7 mouse cellular contexts compared by ENCODE assay signal in genomic region chr11:101395110-101395509, GRCm38 (mm10). TPM values are rescaled to one million over a fixed set of nuclear protein-coding genes. Genes with fewer than 3 reads are reported as not detected.
A peak's percentile ranks its signal among the peaks of the same experiment; 100 is the strongest.
DNase-seq lines count a peak whose midpoint lies in the region; ATAC-seq and TF ChIP-seq lines count a peak whose summit lies in the region.

No protein-coding gene starts in this region.

- no peak overlapping the region for H3K27ac ChIP-seq in MEL (ENCODE audit: control insufficient read depth, low read depth, low read length)
- no peak overlapping the region for H3K27ac ChIP-seq in embryonic facial prominence, embryonic 13.5 days
- H3K27ac ChIP-seq in heart, embryonic 11.5 days (ENCODE audit: low read depth, low read length) = no peak overlapping the region
- H3K27ac ChIP-seq in lung, embryonic 14.5 days (ENCODE audit: low read depth) = no peak overlapping the region

- no peak overlapping the region for H3K9ac ChIP-seq in MEL (ENCODE audit: control insufficient read depth, low read depth, low read length, poor library complexity, severe bottlenecking)
- H3K9ac ChIP-seq in embryonic facial prominence, embryonic 13.5 days = 0 out of 2 replicates have a peak overlapping the region, but pooled peaks have one; percentile 54
- H3K9ac ChIP-seq in heart, embryonic 11.5 days (ENCODE audit: low read depth, low read length) = no peak overlapping the region
- no peak overlapping the region for H3K9ac ChIP-seq in lung, embryonic 14.5 days

- TF ChIP-seq RAD21 in MEL (IDR thresholded peaks at IDR 0.05; ENCODE audit: low read depth, low read length) = peak; percentile 96

- no peak for TF ChIP-seq EP300 in MEL (IDR thresholded peaks at IDR 0.05; ENCODE audit: low read depth in 1 of 2, low read length in 2 of 2)

- TF ChIP-seq POLR2A in MEL (IDR thresholded peaks at IDR 0.05; ENCODE audit: control insufficient read depth in 1 of 2, insufficient read depth in 1 of 2, low read depth in 1 of 2, low read length in 2 of 2, poor library complexity in 1 of 2) = no peak

- no peaks in the 10 kb centered on the region for H3K9me3 ChIP-seq in MEL (replicated peaks; ENCODE audit: insufficient read depth, low read length)
- H3K9me3 ChIP-seq in embryonic facial prominence, embryonic 13.5 days = no peaks in the 10 kb centered on the region
- H3K9me3 ChIP-seq in heart, embryonic 11.5 days (replicated peaks; ENCODE audit: control insufficient read depth, low read length) = no peaks in the 10 kb centered on the region
- no peaks in the 10 kb centered on the region for H3K9me3 ChIP-seq in lung, embryonic 14.5 days (ENCODE audit: low read depth, low read length)

- DNase-seq in MEL (ENCODE audit: low read depth, low spot score) = peak; percentile 86
- peak; percentile 89 for DNase-seq in adrenal gland, postnatal 14 days
- DNase-seq in kidney, postnatal 36 days = peak; percentile 89 to 90
- peak; percentile 93 for DNase-seq in lung, embryonic 14.5 days
- peak; percentile 44 to 47 for DNase-seq in right cerebral cortex, postnatal 36 days (ENCODE audit: low spot score in 2 of 2)

- no peaks in the 10 kb centered on the region for H3K36me3 ChIP-seq in MEL (ENCODE audit: control insufficient read depth in 1 of 2, insufficient read depth in 2 of 2, low read length in 2 of 2)
- no peaks in the 10 kb centered on the region for H3K36me3 ChIP-seq in embryonic facial prominence, embryonic 13.5 days
- H3K36me3 ChIP-seq in heart, embryonic 11.5 days (ENCODE audit: control insufficient read depth, insufficient read depth, low read length) = no peaks in the 10 kb centered on the region
- no peaks in the 10 kb centered on the region for H3K36me3 ChIP-seq in lung, embryonic 14.5 days (ENCODE audit: insufficient read depth)

- H3K4me1 ChIP-seq in MEL (ENCODE audit: control insufficient read depth in 1 of 2, insufficient read depth in 2 of 2, low read length in 2 of 2) = no peaks in the 10 kb centered on the region
- H3K4me1 ChIP-seq in embryonic facial prominence, embryonic 13.5 days = no peaks in the 10 kb centered on the region
- H3K4me1 ChIP-seq in heart, embryonic 11.5 days (ENCODE audit: control insufficient read depth, insufficient read depth, low read length) = no peaks in the 10 kb centered on the region
- H3K4me1 ChIP-seq in lung, embryonic 14.5 days (ENCODE audit: insufficient read depth) = no peaks in the 10 kb centered on the region

- 4% methylated on average over 8 of the region's 8 CpGs for WGBS in embryonic facial prominence, embryonic 13.5 days
- WGBS in heart, embryonic 11.5 days (ENCODE audit: insufficient replicate concordance) = 7% methylated on average over 8 of the region's 8 CpGs
- WGBS in lung, embryonic 14.5 days = 3% methylated on average over 8 of the region's 8 CpGs

- peak; percentile 76 to 96 (median 86) for TF ChIP-seq CTCF in MEL (IDR thresholded peaks at IDR 0.05 in 2 of 3, conservative IDR thresholded peaks at IDR 0.05 in 1 of 3; ENCODE audit: control insufficient read depth in 1 of 3, insufficient read depth in 1 of 3, low read depth in 2 of 3, low read length in 3 of 3, poor library complexity in 1 of 3, severe bottlenecking in 1 of 3)
- TF ChIP-seq CTCF in lung, embryonic 14.5 days (IDR thresholded peaks at IDR 0.05; ENCODE audit: low read depth) = peak; percentile 94

- no peaks in the 10 kb centered on the region; a peak in 3 of 4 replicates for H3K27me3 ChIP-seq in MEL (ENCODE audit: control insufficient read depth in 1 of 2, insufficient read depth in 2 of 2, low read length in 2 of 2)
- H3K27me3 ChIP-seq in embryonic facial prominence, embryonic 13.5 days = no peaks in the 10 kb centered on the region
- no peaks in the 10 kb centered on the region for H3K27me3 ChIP-seq in heart, embryonic 11.5 days (ENCODE audit: control insufficient read depth, insufficient read depth, low read length)
- H3K27me3 ChIP-seq in lung, embryonic 14.5 days (ENCODE audit: insufficient read depth, low read length) = no peaks in the 10 kb centered on the region

- H3K4me2 ChIP-seq in embryonic facial prominence, embryonic 13.5 days = no peak overlapping the region
- peak overlapping the region; percentile 16; the same call in 1 of the 2 replicates for H3K4me2 ChIP-seq in heart, embryonic 11.5 days
- no peak overlapping the region for H3K4me2 ChIP-seq in lung, embryonic 14.5 days

- ATAC-seq in embryonic facial prominence, embryonic 13.5 days (ENCODE audit: insufficient number of reproducible peaks, insufficient read depth, low FRiP score, low TSS enrichment, low read depth) = no peak
- no peak for ATAC-seq in heart, embryonic 11.5 days (replicated peaks; ENCODE audit: insufficient number of reproducible peaks, low FRiP score, low TSS enrichment)
- ATAC-seq in lung, embryonic 14.5 days (ENCODE audit: insufficient read depth) = peak; percentile 66; the same call in 1 of the 2 replicates

- no peak overlapping the region for H3K4me3 ChIP-seq in MEL (ENCODE audit: control insufficient read depth in 1 of 2, insufficient read depth in 1 of 2, low read depth in 2 of 2, low read length in 2 of 2)
- no peak overlapping the region for H3K4me3 ChIP-seq in embryonic facial prominence, embryonic 13.5 days
- H3K4me3 ChIP-seq in heart, embryonic 11.5 days (ENCODE audit: low read depth, low read length) = no peak overlapping the region
- no peak overlapping the region for H3K4me3 ChIP-seq in lung, embryonic 14.5 days (ENCODE audit: low read depth, low read length)

- no peaks in the 10 kb centered on the region for H3K79me2 ChIP-seq in MEL (ENCODE audit: control insufficient read depth, insufficient read depth, low read length, poor library complexity)

TF ChIP-seq in MEL, 35 proteins besides CTCF, POLR2A, EP300 and RAD21 (continues in another document):
- TF ChIP-seq HCFC1 (IDR thresholded peaks at IDR 0.05; ENCODE audit: low read depth, low read length) = 0 out of 2 replicates have a peak, but pooled peaks have one; percentile 26
- TF ChIP-seq ETS1 (IDR thresholded peaks at IDR 0.05; ENCODE audit: low read depth, low read length) = no peak
- TF ChIP-seq NRF1 (IDR thresholded peaks at IDR 0.05; ENCODE audit: insufficient read depth, low read depth, low read length, poor library complexity, severe bottlenecking) = no peak
- TF ChIP-seq MXI1 (IDR thresholded peaks at IDR 0.05; ENCODE audit: low read depth, low read length) = peak; percentile 35; the same call in 1 of the 2 replicates
- TF ChIP-seq NELFE (IDR thresholded peaks at IDR 0.05; ENCODE audit: low read depth, low read length) = no peak
- TF ChIP-seq RCOR1 (IDR thresholded peaks at IDR 0.05; ENCODE audit: low read depth, low read length) = no peak
- no peak for TF ChIP-seq KAT2A (conservative IDR thresholded peaks at IDR 0.05; ENCODE audit: low read depth, low read length)
- no peak for TF ChIP-seq ZNF384 (IDR thresholded peaks at IDR 0.05; ENCODE audit: low read depth, low read length)
- TF ChIP-seq SMC3 (IDR thresholded peaks at IDR 0.05; ENCODE audit: low read depth, low read length) = peak; percentile 96

RNA-seq across cellular contexts. Expression of gene Aarsd1, which starts 22.3 kb away (rescaled TPM):
- 133 TPM in 2 replicates for total RNA-seq in MEL (2012; rRNA removed)
- polyA plus RNA-seq in MEL (2012; ENCODE audit: insufficient read depth in 1 of 2, insufficient read length in 2 of 2, low read depth in 1 of 2, low replicate concordance in 2 of 2, missing spikeins in 1 of 2) = 100 to 1,000 TPM in 1 of 2 experiments, 10 to 100 TPM in 1; 80.5 to 371 TPM
- total RNA-seq in adrenal gland, postnatal 14 days (2021) = 41.9 and 44.8 TPM in 2 replicates
- 73.9 and 88.6 TPM in 2 replicates for polyA plus RNA-seq in embryonic facial prominence, embryonic 13.5 days (2015; fragmentation: Nextera tagmentation; extraction: Ambion mirVana)
- polyA plus RNA-seq in heart, embryonic 11.5 days (2014; fragmentation: Nextera tagmentation; extraction: Ambion mirVana) = 49.7 and 52.3 TPM in 2 replicates
- 85.4 and 93.3 TPM in 2 replicates for polyA plus RNA-seq in lung, embryonic 14.5 days (2014; fragmentation: Nextera tagmentation; extraction: Ambion mirVana)

RNA-seq across cellular contexts. Expression of gene G6pc, which starts 27.7 kb away (rescaled TPM):
- not detected in 2 replicates for total RNA-seq in MEL (2012; rRNA removed)
- not detected for polyA plus RNA-seq in MEL (2012; ENCODE audit: insufficient read depth in 1 of 2, insufficient read length in 2 of 2, low read depth in 1 of 2, low replicate concordance in 2 of 2, missing spikeins in 1 of 2)
- 8.4 and 26.4 TPM in 2 replicates for total RNA-seq in adrenal gland, postnatal 14 days (2021)
- not detected in 2 replicates for polyA plus RNA-seq in embryonic facial prominence, embryonic 13.5 days (2015; fragmentation: Nextera tagmentation; extraction: Ambion mirVana)
- polyA plus RNA-seq in heart, embryonic 11.5 days (2014; fragmentation: Nextera tagmentation; extraction: Ambion mirVana) = not detected in 2 replicates
- not detected in 2 replicates for polyA plus RNA-seq in lung, embryonic 14.5 days (2014; fragmentation: Nextera tagmentation; extraction: Ambion mirVana)

RNA-seq across cellular contexts. Expression of gene Gm27029, which starts 29.5 kb away (rescaled TPM):
- 6.8 and 7.4 TPM in 2 replicates for total RNA-seq in MEL (2012; rRNA removed)
- 1 to 10 TPM in 1 of 2 experiments, not detected in 1; 4.2 TPM for polyA plus RNA-seq in MEL (2012; ENCODE audit: insufficient read depth in 1 of 2, insufficient read length in 2 of 2, low read depth in 1 of 2, low replicate concordance in 2 of 2, missing spikeins in 1 of 2)
- total RNA-seq in adrenal gland, postnatal 14 days (2021) = 3.9 and 6.0 TPM in 2 replicates
- 9.7 and 10.4 TPM in 2 replicates for polyA plus RNA-seq in embryonic facial prominence, embryonic 13.5 days (2015; fragmentation: Nextera tagmentation; extraction: Ambion mirVana)
- 17.5 and 18.7 TPM in 2 replicates for polyA plus RNA-seq in heart, embryonic 11.5 days (2014; fragmentation: Nextera tagmentation; extraction: Ambion mirVana)
- polyA plus RNA-seq in lung, embryonic 14.5 days (2014; fragmentation: Nextera tagmentation; extraction: Ambion mirVana) = 11.0 and 12.2 TPM in 2 replicates

RNA-seq across cellular contexts. Expression of gene Rundc1, which starts 29.8 kb away (rescaled TPM):
- 8.5 and 9.2 TPM in 2 replicates for total RNA-seq in MEL (2012; rRNA removed)
- 10 to 100 TPM in 1 of 2 experiments, not detected in 1; 13.1 TPM for polyA plus RNA-seq in MEL (2012; ENCODE audit: insufficient read depth in 1 of 2, insufficient read length in 2 of 2, low read depth in 1 of 2, low replicate concordance in 2 of 2, missing spikeins in 1 of 2)
- 19.6 and 20.9 TPM in 2 replicates for total RNA-seq in adrenal gland, postnatal 14 days (2021)
- 19.5 and 21.8 TPM in 2 replicates for polyA plus RNA-seq in embryonic facial prominence, embryonic 13.5 days (2015; fragmentation: Nextera tagmentation; extraction: Ambion mirVana)
- polyA plus RNA-seq in heart, embryonic 11.5 days (2014; fragmentation: Nextera tagmentation; extraction: Ambion mirVana) = 9.6 and 12.9 TPM in 2 replicates
- polyA plus RNA-seq in lung, embryonic 14.5 days (2014; fragmentation: Nextera tagmentation; extraction: Ambion mirVana) = 16.6 and 17.4 TPM in 2 replicates

RNA-seq across cellular contexts. Expression of gene Ptges3l, which starts 30.0 kb away (rescaled TPM):
- total RNA-seq in MEL (2012; rRNA removed) = 1.4 and 1.6 TPM in 2 replicates
- polyA plus RNA-seq in MEL (2012; ENCODE audit: insufficient read depth in 1 of 2, insufficient read length in 2 of 2, low read depth in 1 of 2, low replicate concordance in 2 of 2, missing spikeins in 1 of 2) = 1 to 10 TPM in 1 of 2 experiments, not detected in 1; 2.3 TPM
- 3.2 and 5.3 TPM in 2 replicates for total RNA-seq in adrenal gland, postnatal 14 days (2021)
- 5.5 and 8.1 TPM in 2 replicates for polyA plus RNA-seq in embryonic facial prominence, embryonic 13.5 days (2015; fragmentation: Nextera tagmentation; extraction: Ambion mirVana)
- 75.3 and 82.6 TPM in 2 replicates for polyA plus RNA-seq in heart, embryonic 11.5 days (2014; fragmentation: Nextera tagmentation; extraction: Ambion mirVana)
- polyA plus RNA-seq in lung, embryonic 14.5 days (2014; fragmentation: Nextera tagmentation; extraction: Ambion mirVana) = 9.3 and 11.5 TPM in 2 replicates
